In the genomic region with DNA sequence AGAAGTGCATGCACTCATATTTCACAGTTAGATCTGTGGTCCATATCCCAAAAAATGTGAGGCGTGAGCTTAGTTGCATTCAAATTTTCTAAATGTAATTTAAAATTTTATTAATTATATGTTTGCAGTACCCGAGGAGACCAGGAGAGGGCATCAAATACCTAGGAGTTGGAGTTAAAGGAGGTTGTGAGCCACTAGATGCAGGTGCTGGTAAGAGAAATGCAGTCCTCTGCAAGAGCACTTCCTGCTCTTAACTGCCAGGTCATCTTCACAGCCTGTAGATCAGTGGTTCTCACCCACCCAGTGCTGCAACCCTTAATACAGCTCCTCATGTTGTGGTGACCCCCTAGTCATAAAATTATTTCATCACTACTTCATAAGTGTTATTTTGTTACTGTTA, we compare ENCODE assay signal across 11 mouse cellular contexts. TPM values are rescaled to one million over a fixed set of nuclear protein-coding genes. Genes with fewer than 3 reads are reported as not detected.
DNase-seq lines count a peak whose midpoint lies in the region; ATAC-seq and TF ChIP-seq lines count a peak whose summit lies in the region.
"Had no signal": no experiment of that assay in that cellular context is flagged by ENCODE, and none has a peak within 500 bp of the region (broad histone marks: within the 10 kb centered on the region; RNA-seq: fewer than 3 reads in every experiment).

No protein-coding gene starts in this region.

- DNase-seq in A20 (ENCODE audit: low read depth, low spot score) (peak; percentile 39), ES-CJ7 (ENCODE audit: low read depth, low spot score) (peak; percentile 25)
- no peak for DNase-seq in testis, postnatal 10 days (ENCODE audit: low spot score)
- DNase-seq in urinary bladder, postnatal 36 days (ENCODE audit: low spot score in 2 of 2): no peak
- DNase-seq: midbrain, embryonic 14.5 days; right cerebral cortex, postnatal 14 days had no signal

- H3K27me3 ChIP-seq in intestine, postnatal 0 days (replicated peaks; ENCODE audit: control insufficient read depth, insufficient read depth, low read length): no peaks in the 10 kb centered on the region
- H3K27me3 ChIP-seq in intestine, embryonic 15.5 days (replicated peaks): no peaks in the 10 kb centered on the region
- H3K27me3 ChIP-seq: forebrain, embryonic 15.5 days had no signal

- no peaks in the 10 kb centered on the region for H3K36me3 ChIP-seq in intestine, postnatal 0 days (ENCODE audit: control insufficient read depth, insufficient read depth)
- H3K36me3 ChIP-seq in intestine, embryonic 15.5 days: no peaks in the 10 kb centered on the region
- H3K36me3 ChIP-seq: forebrain, embryonic 15.5 days had no signal

- ATAC-seq in intestine, postnatal 0 days: no peak
- ATAC-seq in intestine, embryonic 15.5 days: no peak
- peak; percentile 7 to 53; a peak in 1 of 4 replicates for ATAC-seq in hematopoietic stem cell, adult 5-6 weeks (replicated peaks in 1 of 2; ENCODE audit: insufficient read depth in 1 of 2, low FRiP score in 2 of 2, low TSS enrichment in 1 of 2, low read depth in 1 of 2, poor library complexity in 2 of 2, severe bottlenecking in 2 of 2)
- no peak for ATAC-seq in erythroblast, adult 5-6 weeks (replicated peaks; ENCODE audit: low FRiP score, poor library complexity, severe bottlenecking)
- ATAC-seq: forebrain, embryonic 15.5 days had no signal

- no peak overlapping the region for H3K9ac ChIP-seq in intestine, postnatal 0 days (ENCODE audit: low read depth, low read length)
- H3K9ac ChIP-seq in intestine, embryonic 15.5 days: no peak overlapping the region
- H3K9ac ChIP-seq: forebrain, embryonic 15.5 days had no signal

- H3K9me3 ChIP-seq in intestine, postnatal 0 days (ENCODE audit: control insufficient read depth): no peaks in the 10 kb centered on the region
- H3K9me3 ChIP-seq in intestine, embryonic 15.5 days: no peaks in the 10 kb centered on the region
- H3K9me3 ChIP-seq: forebrain, embryonic 15.5 days had no signal

- no peak overlapping the region for H3K27ac ChIP-seq in intestine, postnatal 0 days (ENCODE audit: low read depth, low read length)
- no peak overlapping the region for H3K27ac ChIP-seq in intestine, embryonic 15.5 days
- H3K27ac ChIP-seq: forebrain, embryonic 15.5 days had no signal

- no peaks in the 10 kb centered on the region for H3K4me1 ChIP-seq in intestine, postnatal 0 days (replicated peaks; ENCODE audit: control insufficient read depth, insufficient read depth, low read length)
- H3K4me1 ChIP-seq in intestine, embryonic 15.5 days (replicated peaks): no peaks in the 10 kb centered on the region
- H3K4me1 ChIP-seq: forebrain, embryonic 15.5 days had no signal

- 39% methylated on average over 2 of the region's 2 CpGs for WGBS in intestine, postnatal 0 days
- WGBS in intestine, embryonic 15.5 days: 52% methylated on average over 2 of the region's 2 CpGs

- no peak overlapping the region for H3K4me2 ChIP-seq in intestine, postnatal 0 days (replicated peaks; ENCODE audit: low read depth)
- H3K4me2 ChIP-seq in intestine, embryonic 15.5 days (replicated peaks): no peak overlapping the region
- H3K4me2 ChIP-seq: forebrain, embryonic 15.5 days had no signal

- H3K4me3 ChIP-seq in intestine, postnatal 0 days (ENCODE audit: low read depth, low read length): no peak overlapping the region
- no peak overlapping the region for H3K4me3 ChIP-seq in intestine, embryonic 15.5 days (replicated peaks)
- H3K4me3 ChIP-seq: forebrain, embryonic 15.5 days had no signal

- TF ChIP-seq CTCF in intestine, postnatal 0 days (IDR thresholded peaks at IDR 0.05; ENCODE audit: low read depth): peak; percentile 72

RNA-seq across cellular contexts. Expression of a gene that starts 43.2 kb away (rescaled TPM):
- 10.8 and 13.6 TPM in 2 replicates for polyA plus RNA-seq in intestine, postnatal 0 days (2015; fragmentation: Nextera tagmentation; extraction: Ambion mirVana)
- 43.1 and 46.5 TPM in 2 replicates for polyA plus RNA-seq in intestine, embryonic 15.5 days (2015; fragmentation: Nextera tagmentation; extraction: Ambion mirVana)
- 11.0 and 12.3 TPM in 2 replicates for total RNA-seq in hematopoietic stem cell, adult 5-6 weeks (2017)
- total RNA-seq in erythroblast, adult 5-6 weeks (2015; ENCODE audit: low replicate concordance): 5.6 TPM in 1 of 2 replicates, not detected in the other
- total RNA-seq in erythroblast, adult 5-6 weeks (2017; ENCODE audit: low replicate concordance): 0.84 and 2.3 TPM in 2 replicates

Comparison
In these comparisons a context has a peak if more than half of its experiments do, and no peak if none do; other contexts are left out.
1. ATAC-seq: peak in hematopoietic stem cell, adult 5-6 weeks (2 of 2); none in intestine, postnatal 0 days (single experiment), intestine, embryonic 15.5 days (single experiment) and erythroblast, adult 5-6 weeks (single experiment).
2. DNase-seq: peak in A20 (single experiment) and ES-CJ7 (single experiment); none in testis, postnatal 10 days (single experiment) and urinary bladder, postnatal 36 days (0 of 2).